Mouse (Mus musculus): ENCODE results near the gene Mllt1. TPM values are rescaled to one million over a fixed set of nuclear protein-coding genes. Genes with fewer than 3 reads are reported as not detected.

Mllt1 gene
- polyA plus RNA-seq, 1 experiment from 2014 or later = 32.2 TPM

- WGBS = 61% methylated on average over 9 of the region's 9 CpGs
Observed at GRCm38 (mm10) chr17:56869481-56869977, 65.7 kb downstream of the Mllt1 start.

GRCm38 (mm10) chr17:56866071-56866470 is 69.1 kb downstream of the Mllt1 start:
- Histone ChIP-seq H3K4me2 (replicated peaks; ENCODE audit: low read depth, low read length) (no peak overlapping the region), H3K9ac (ENCODE audit: low read depth, low read length) (no peak overlapping the region), H3K27me3 (ENCODE audit: control insufficient read depth, insufficient read depth, low read length) (no peaks in the 10 kb centered on the region), H3K4me1 (replicated peaks; ENCODE audit: control insufficient read depth, insufficient read depth, low read length) (no peaks in the 10 kb centered on the region), H3K4me3 (ENCODE audit: low read depth, low read length) (no peak overlapping the region), H3K9me3 (ENCODE audit: control insufficient read depth, low read length) (no peaks in the 10 kb centered on the region), H3K27ac (ENCODE audit: low read depth, low read length) (no peak overlapping the region), H3K36me3 (ENCODE audit: control insufficient read depth, insufficient read depth, low read length) (no peaks in the 10 kb centered on the region)
- 78% methylated on average over 7 of the region's 7 CpGs for WGBS
- no peak for ATAC-seq (ENCODE audit: low FRiP score)
- DNase-seq (ENCODE audit: low spot score) = no peak

More at GRCm38 (mm10) chr17:56869481-56869977, 65.7 kb downstream of the Mllt1 start:
- no peaks in the 10 kb centered on the region for H3K9me3 ChIP-seq (ENCODE audit: control insufficient read depth, low read length)
- H3K4me3 ChIP-seq (ENCODE audit: low read depth, low read length) = no peak overlapping the region
- H3K27me3 ChIP-seq (ENCODE audit: control insufficient read depth, insufficient read depth, low read length) = no peaks in the 10 kb centered on the region
- no peaks in the 10 kb centered on the region for H3K4me1 ChIP-seq (replicated peaks; ENCODE audit: control insufficient read depth, insufficient read depth, low read length)
- ATAC-seq (ENCODE audit: low FRiP score) (no peak), DNase-seq (ENCODE audit: low spot score) (no peak)
- H3K27ac ChIP-seq (ENCODE audit: low read depth, low read length) = no peak overlapping the region
- H3K4me2 ChIP-seq (replicated peaks; ENCODE audit: low read depth, low read length) = no peak overlapping the region
- no peak overlapping the region for H3K9ac ChIP-seq (ENCODE audit: low read depth, low read length)
- no peaks in the 10 kb centered on the region for H3K36me3 ChIP-seq (ENCODE audit: control insufficient read depth, insufficient read depth, low read length)

GRCm38 (mm10) chr17:56861197-56861596 is 74.0 kb downstream of the Mllt1 start:
- no peaks in the 10 kb centered on the region for H3K9me3 ChIP-seq (ENCODE audit: control insufficient read depth, low read length)
- H3K9ac ChIP-seq (ENCODE audit: low read depth, low read length) = no peak overlapping the region
- no peaks in the 10 kb centered on the region for H3K4me1 ChIP-seq (replicated peaks; ENCODE audit: control insufficient read depth, insufficient read depth, low read length)
- no peaks in the 10 kb centered on the region for H3K27me3 ChIP-seq (ENCODE audit: control insufficient read depth, insufficient read depth, low read length)
- ATAC-seq (ENCODE audit: low FRiP score) = no peak
- H3K36me3 ChIP-seq (ENCODE audit: control insufficient read depth, insufficient read depth, low read length) = no peaks in the 10 kb centered on the region
- DNase-seq (ENCODE audit: low spot score) = no peak
- no peak overlapping the region for H3K4me3 ChIP-seq (ENCODE audit: low read depth, low read length)
- no peak overlapping the region for H3K4me2 ChIP-seq (replicated peaks; ENCODE audit: low read depth, low read length)
- WGBS = 54% methylated on average over 3 of the region's 3 CpGs
- H3K27ac ChIP-seq (ENCODE audit: low read depth, low read length) = no peak overlapping the region

GRCm38 (mm10) chr17:56858922-56859321 is 76.3 kb downstream of the Mllt1 start:
- Histone ChIP-seq H3K27me3 (ENCODE audit: control insufficient read depth, insufficient read depth, low read length) (no peaks in the 10 kb centered on the region), H3K9me3 (ENCODE audit: control insufficient read depth, low read length) (no peaks in the 10 kb centered on the region), H3K4me2 (replicated peaks; ENCODE audit: low read depth, low read length) (no peak overlapping the region), H3K36me3 (ENCODE audit: control insufficient read depth, insufficient read depth, low read length) (no peaks in the 10 kb centered on the region), H3K27ac (ENCODE audit: low read depth, low read length) (no peak overlapping the region), H3K4me1 (replicated peaks; ENCODE audit: control insufficient read depth, insufficient read depth, low read length) (no peaks in the 10 kb centered on the region), H3K4me3 (ENCODE audit: low read depth, low read length) (no peak overlapping the region), H3K9ac (ENCODE audit: low read depth, low read length) (no peak overlapping the region)
- no peak for DNase-seq (ENCODE audit: low spot score)
- ATAC-seq (ENCODE audit: low FRiP score) = no peak
- WGBS = 57% methylated on average over 7 of the region's 7 CpGs

- WGBS = 55% methylated on average over 4 of the region's 4 CpGs
- no peaks in the 10 kb centered on the region for H3K27me3 ChIP-seq (ENCODE audit: control insufficient read depth, insufficient read depth, low read length)
- H3K4me1 ChIP-seq (replicated peaks; ENCODE audit: control insufficient read depth, insufficient read depth, low read length) = no peaks in the 10 kb centered on the region
- no peak overlapping the region for H3K9ac ChIP-seq (ENCODE audit: low read depth, low read length)
- DNase-seq (ENCODE audit: low spot score) = peak; percentile 75
- no peak overlapping the region for H3K4me2 ChIP-seq (replicated peaks; ENCODE audit: low read depth, low read length)
- H3K36me3 ChIP-seq (ENCODE audit: control insufficient read depth, insufficient read depth, low read length) = no peaks in the 10 kb centered on the region
- H3K4me3 ChIP-seq (ENCODE audit: low read depth, low read length) = no peak overlapping the region
- ATAC-seq (ENCODE audit: low FRiP score) = peak; percentile 19; the same call in 1 of the 2 replicates
- no peaks in the 10 kb centered on the region for H3K9me3 ChIP-seq (ENCODE audit: control insufficient read depth, low read length)
- H3K27ac ChIP-seq (ENCODE audit: low read depth, low read length) = no peak overlapping the region
Observed at GRCm38 (mm10) chr17:56858216-56858615, 77.0 kb downstream of the Mllt1 start.

- no peak overlapping the region for H3K4me3 ChIP-seq (ENCODE audit: low read depth, low read length)
- H3K36me3 ChIP-seq (ENCODE audit: control insufficient read depth, insufficient read depth, low read length) = no peaks in the 10 kb centered on the region
- no peaks in the 10 kb centered on the region for H3K27me3 ChIP-seq (ENCODE audit: control insufficient read depth, insufficient read depth, low read length)
- H3K4me1 ChIP-seq (replicated peaks; ENCODE audit: control insufficient read depth, insufficient read depth, low read length) = no peaks in the 10 kb centered on the region
- no peak overlapping the region for H3K9ac ChIP-seq (ENCODE audit: low read depth, low read length)
- H3K27ac ChIP-seq (ENCODE audit: low read depth, low read length) = no peak overlapping the region
- no peaks in the 10 kb centered on the region for H3K9me3 ChIP-seq (ENCODE audit: control insufficient read depth, low read length)
- 85% methylated on average over 3 of the region's 3 CpGs for WGBS
- DNase-seq (ENCODE audit: low spot score) (no peak), ATAC-seq (ENCODE audit: low FRiP score) (no peak)
- H3K4me2 ChIP-seq (replicated peaks; ENCODE audit: low read depth, low read length) = no peak overlapping the region
Observed at GRCm38 (mm10) chr17:56855421-56855820, 79.8 kb downstream of the Mllt1 start.

GRCm38 (mm10) chr17:56851167-56851566 is 84.0 kb downstream of the Mllt1 start:
- no peak overlapping the region for H3K4me3 ChIP-seq (ENCODE audit: low read depth, low read length)
- no peak overlapping the region for H3K9ac ChIP-seq (ENCODE audit: low read depth, low read length)
- H3K27me3 ChIP-seq (ENCODE audit: control insufficient read depth, insufficient read depth, low read length) = no peaks in the 10 kb centered on the region
- no peaks in the 10 kb centered on the region for H3K9me3 ChIP-seq (ENCODE audit: control insufficient read depth, low read length)
- DNase-seq (ENCODE audit: low spot score) (no peak), ATAC-seq (ENCODE audit: low FRiP score) (no peak)
- no peaks in the 10 kb centered on the region for H3K36me3 ChIP-seq (ENCODE audit: control insufficient read depth, insufficient read depth, low read length)
- H3K4me1 ChIP-seq (replicated peaks; ENCODE audit: control insufficient read depth, insufficient read depth, low read length) = no peaks in the 10 kb centered on the region
- no peak overlapping the region for H3K4me2 ChIP-seq (replicated peaks; ENCODE audit: low read depth, low read length)
- H3K27ac ChIP-seq (ENCODE audit: low read depth, low read length) = no peak overlapping the region
- WGBS = 84% methylated on average over 3 of the region's 3 CpGs

- Histone ChIP-seq H3K9me3 (ENCODE audit: control insufficient read depth, low read length) (no peaks in the 10 kb centered on the region), H3K27me3 (ENCODE audit: control insufficient read depth, insufficient read depth, low read length) (no peaks in the 10 kb centered on the region), H3K36me3 (ENCODE audit: control insufficient read depth, insufficient read depth, low read length) (no peaks in the 10 kb centered on the region), H3K27ac (ENCODE audit: low read depth, low read length) (no peak overlapping the region), H3K4me1 (replicated peaks; ENCODE audit: control insufficient read depth, insufficient read depth, low read length) (no peaks in the 10 kb centered on the region), H3K4me2 (replicated peaks; ENCODE audit: low read depth, low read length) (no peak overlapping the region), H3K9ac (ENCODE audit: low read depth, low read length) (no peak overlapping the region), H3K4me3 (ENCODE audit: low read depth, low read length) (no peak overlapping the region)
- no peak for ATAC-seq (ENCODE audit: low FRiP score)
- WGBS = 70% methylated on average over 13 of the region's 13 CpGs
- no peak for DNase-seq (ENCODE audit: low spot score)
Observed at GRCm38 (mm10) chr17:56849710-56850109, 85.5 kb downstream of the Mllt1 start.

- 87% methylated on average over 5 of the region's 5 CpGs for WGBS
- Histone ChIP-seq H3K27ac (ENCODE audit: low read depth, low read length) (no peak overlapping the region), H3K4me3 (ENCODE audit: low read depth, low read length) (no peak overlapping the region), H3K9me3 (ENCODE audit: control insufficient read depth, low read length) (no peaks in the 10 kb centered on the region), H3K27me3 (ENCODE audit: control insufficient read depth, insufficient read depth, low read length) (no peaks in the 10 kb centered on the region), H3K4me1 (replicated peaks; ENCODE audit: control insufficient read depth, insufficient read depth, low read length) (no peaks in the 10 kb centered on the region), H3K4me2 (replicated peaks; ENCODE audit: low read depth, low read length) (no peak overlapping the region), H3K36me3 (ENCODE audit: control insufficient read depth, insufficient read depth, low read length) (no peaks in the 10 kb centered on the region), H3K9ac (ENCODE audit: low read depth, low read length) (no peak overlapping the region)
- ATAC-seq (ENCODE audit: low FRiP score) (no peak), DNase-seq (ENCODE audit: low spot score) (no peak)
Observed at GRCm38 (mm10) chr17:56848785-56849184, 86.4 kb downstream of the Mllt1 start.
